Comparison of ENCODE assay signal across 8 mouse cellular contexts in the genomic region with DNA sequence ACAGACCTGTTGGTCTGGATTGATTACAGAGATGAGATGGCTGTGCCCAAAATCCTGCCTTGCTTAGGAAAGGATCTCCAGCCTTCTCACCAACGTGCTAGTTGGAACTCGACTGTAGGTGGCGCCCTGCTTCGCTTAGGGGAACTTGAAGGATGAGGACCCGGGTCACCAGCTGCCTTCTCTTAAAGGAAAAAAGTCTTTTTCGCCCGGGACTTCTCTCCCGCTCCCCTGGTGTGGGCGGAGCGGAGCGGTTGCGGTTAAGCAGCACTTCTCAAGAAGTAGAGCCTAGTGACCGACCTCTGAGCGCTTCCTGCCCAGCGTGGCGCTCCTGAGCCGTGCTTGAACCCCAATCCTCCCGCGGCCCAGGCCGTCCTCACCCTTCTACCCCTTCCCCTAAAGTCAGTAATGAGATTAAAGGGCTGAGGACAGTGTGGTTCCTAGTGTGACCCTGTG. TPM values are rescaled to one million over a fixed set of nuclear protein-coding genes. Genes with fewer than 3 reads are reported as not detected.
DNase-seq lines count a peak whose midpoint lies in the region; ATAC-seq lines count a peak whose summit lies in the region.

No protein-coding gene starts in this region.

- peak overlapping the region; percentile 68 for H3K9ac ChIP-seq in hindbrain, embryonic 13.5 days

- peaks cover 58% of the 10 kb centered on the region for H3K27me3 ChIP-seq in hindbrain, embryonic 13.5 days

- no peaks in the 10 kb centered on the region for H3K9me3 ChIP-seq in hindbrain, embryonic 13.5 days

- H3K4me1 ChIP-seq in hindbrain, embryonic 13.5 days (replicated peaks), result peaks cover 31% of the 10 kb centered on the region

- 1% methylated on average over 20 of the region's 20 CpGs for WGBS in hindbrain, embryonic 13.5 days

- H3K4me2 ChIP-seq in hindbrain, embryonic 13.5 days, result peak overlapping the region; percentile 71

- H3K4me3 ChIP-seq in hindbrain, embryonic 13.5 days, result peak overlapping the region; percentile 38

- no peaks in the 10 kb centered on the region for H3K36me3 ChIP-seq in hindbrain, embryonic 13.5 days

- peak overlapping the region; percentile 58 for H3K27ac ChIP-seq in hindbrain, embryonic 13.5 days

- peak; percentile 76 for DNase-seq in WW6 (ENCODE audit: low read depth, low spot score)
- DNase-seq in cerebellum, postnatal 36 days, result peak; percentile 91
- peak; percentile 76 to 88 for DNase-seq in frontal cortex, postnatal 25 days (ENCODE audit: low spot score in 2 of 2)
- peak; percentile 83 to 84 for DNase-seq in layer of hippocampus, postnatal 36 days
- peak; percentile 95 for DNase-seq in lung, postnatal 25 days (ENCODE audit: low spot score)
- DNase-seq in retina, embryonic 14.5 days (ENCODE audit: low spot score), result peak; percentile 94
- DNase-seq in thymus, postnatal 36 days, result peak; percentile 88 to 89

- ATAC-seq in hindbrain, embryonic 13.5 days (ENCODE audit: low FRiP score), result peak; percentile 73

RNA-seq across cellular contexts. Expression of a gene that starts 21.5 kb away (rescaled TPM):
- 48.1 and 53.2 TPM in 2 replicates for polyA plus RNA-seq in hindbrain, embryonic 13.5 days (2015; fragmentation: Nextera tagmentation; extraction: Ambion mirVana)
- total RNA-seq in layer of hippocampus, postnatal 36 days (2021), result 100 to 1,000 TPM; 103 to 121 TPM

RNA-seq across cellular contexts. Expression of a gene that starts 26.8 kb away (rescaled TPM):
- 34.2 and 37.0 TPM in 2 replicates for polyA plus RNA-seq in hindbrain, embryonic 13.5 days (2015; fragmentation: Nextera tagmentation; extraction: Ambion mirVana)
- total RNA-seq in layer of hippocampus, postnatal 36 days (2021), result 1 to 10 TPM; 7.5 to 8.6 TPM

Comparison
In these comparisons a context has a peak if more than half of its experiments do, and no peak if none do; other contexts are left out.
1. Peak in every context shown above with its lines: DNase-seq, ATAC-seq, H3K4me3 ChIP-seq and H3K27ac ChIP-seq.